Mouse (Mus musculus): Measurements from ENCODE around the gene Olfr108.

Olfr108 gene

GRCm38 (mm10) chr17:37445180-37445579, at the start of gene Olfr108:
TSS of gene Olfr108 (plus strand) at chr17:37445480.
- DNase-seq (ENCODE audit: low read depth, low spot score) = no peak

DNA sequence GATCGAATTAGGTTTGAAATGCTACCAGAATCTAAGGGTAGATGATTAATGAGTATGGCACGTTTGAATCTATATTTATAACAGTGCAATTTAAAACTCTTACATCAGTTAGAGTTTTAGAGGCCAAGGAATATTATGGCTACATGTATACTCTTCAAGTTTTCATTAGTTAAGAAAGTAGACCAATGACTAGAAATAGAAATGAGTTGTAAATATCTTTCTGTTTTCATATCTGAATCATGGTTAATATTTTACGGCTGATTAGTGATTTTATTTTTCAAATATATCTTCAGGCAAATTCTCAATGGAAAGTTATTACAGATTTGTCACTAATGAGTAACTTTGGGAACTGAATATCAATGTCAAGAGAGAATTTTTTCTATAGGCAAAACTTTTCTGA, 46.4 kb upstream of the Olfr108 start, which contains the start of gene Olfr107:
TSS of gene Olfr107 (plus strand) at position 301 of the 400 bp plus-strand sequence.
- no peak for DNase-seq (ENCODE audit: low read depth, low spot score)

DNA sequence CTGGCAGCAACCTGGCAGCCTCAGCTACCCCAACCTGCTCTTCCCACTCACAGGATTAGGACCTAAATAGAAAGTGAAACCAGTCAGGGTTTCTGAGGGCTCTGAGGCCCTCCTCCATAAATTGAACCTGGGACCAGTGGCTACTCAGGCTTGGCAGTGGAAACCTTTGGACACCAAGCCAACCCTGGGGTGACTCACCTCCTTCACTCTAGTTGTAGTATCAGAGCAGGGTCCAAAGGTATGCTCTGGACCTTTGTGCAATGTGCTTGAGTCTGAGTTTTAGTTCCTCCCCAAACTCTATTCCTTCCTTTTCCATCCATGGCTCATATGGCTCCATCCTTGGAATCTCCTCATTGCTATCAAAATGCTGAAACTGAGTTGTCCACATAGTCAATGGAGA, 31.9 kb upstream of the Olfr108 start:
- no peak for DNase-seq (ENCODE audit: low read depth, low spot score)

DNA sequence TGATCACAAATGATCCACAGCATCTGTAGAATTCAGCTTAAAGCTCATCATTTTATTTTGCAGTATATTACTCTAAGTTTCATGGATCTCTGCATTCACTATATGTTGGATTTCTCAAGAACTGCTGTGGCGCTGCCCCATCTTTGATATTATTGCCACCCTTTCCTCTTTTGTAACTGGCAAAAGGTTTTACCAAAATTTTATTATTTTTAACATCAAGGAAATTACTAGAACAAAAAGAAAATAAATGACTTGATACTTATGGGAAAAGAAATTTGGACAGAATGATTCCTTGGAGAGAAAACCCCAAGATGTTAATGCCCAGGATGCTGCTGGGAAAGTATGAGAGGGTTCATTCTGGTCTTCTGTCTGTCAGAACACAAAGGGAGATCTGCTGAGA, 13.3 kb downstream of the Olfr108 start, which contains the start of gene Olfr109:
TSS of gene Olfr109 (plus strand) at position 301 of the 400 bp plus-strand sequence.
- no peak for DNase-seq (ENCODE audit: low read depth, low spot score)

DNA sequence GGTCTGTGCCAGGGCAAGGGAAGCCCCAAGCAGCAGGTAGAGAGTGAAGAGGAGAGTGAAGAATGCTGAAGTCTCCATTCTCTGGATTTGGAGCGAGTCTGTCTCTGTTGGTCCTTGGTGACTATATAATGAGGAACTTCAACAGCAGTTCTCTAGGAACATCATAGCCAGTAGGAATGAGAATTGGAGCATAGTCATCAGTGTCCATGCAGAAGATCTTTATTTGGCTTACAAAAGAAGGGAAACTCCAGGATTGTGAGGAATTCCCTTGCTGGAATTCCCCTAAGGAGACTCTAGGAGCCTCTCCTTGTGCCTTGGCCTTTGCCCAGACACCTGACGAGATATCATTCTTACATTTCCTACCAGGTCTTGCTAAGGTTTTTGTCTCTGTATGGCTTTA, 38.2 kb downstream of the Olfr108 start, which contains the start of gene H2-M2:
TSS of gene H2-M2 (minus strand) at position 101 of the 400 bp plus-strand sequence.
- no peak for DNase-seq (ENCODE audit: low read depth, low spot score)

DNA sequence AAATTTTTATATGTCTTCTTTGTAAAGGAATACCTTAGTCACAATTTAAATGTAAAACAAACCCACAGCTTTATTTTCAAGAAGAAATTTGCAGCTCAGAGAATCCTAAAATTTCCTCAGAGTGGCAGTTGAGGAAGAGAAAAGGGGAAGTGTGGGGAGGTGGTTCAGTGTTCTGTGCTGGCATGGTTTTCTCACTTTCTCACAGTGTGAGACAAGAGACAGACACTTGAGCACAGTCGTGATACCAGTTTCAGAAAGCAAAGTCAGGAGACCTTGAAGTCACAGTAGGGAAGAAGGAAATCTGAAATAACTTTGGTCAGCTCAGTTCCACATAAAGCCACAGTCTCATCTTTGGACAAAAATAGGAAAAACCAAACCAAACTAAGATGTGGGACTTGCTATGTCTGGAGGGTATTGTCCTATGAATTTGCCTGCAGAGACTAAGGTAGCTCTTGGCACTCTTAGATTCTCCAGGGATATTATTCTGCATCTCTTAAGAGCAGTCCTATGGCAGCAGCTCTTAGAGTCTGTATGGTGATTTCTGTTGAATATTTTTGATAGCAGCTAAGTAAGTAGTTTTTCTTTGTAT, 46.7 kb downstream of the Olfr108 start, which contains the start of gene Olfr110:
TSS of gene Olfr110 (plus strand) at position 539 of the 589 bp plus-strand sequence.
- DNase-seq (ENCODE audit: low read depth, low spot score) = no peak

Measured in embryo, embryonic 11.5 days (tissue).